Comparison of ENCODE assay signal across 8 mouse cellular contexts in genomic region chr12:47313413-47313812, GRCm38 (mm10).
DNase-seq lines count a peak whose midpoint lies in the region; ATAC-seq and TF ChIP-seq lines count a peak whose summit lies in the region.

No protein-coding gene starts in this region.

- no peak overlapping the region for H3K4me3 ChIP-seq in lung, embryonic 14.5 days (ENCODE audit: low read depth, low read length)
- no peak overlapping the region for H3K4me3 ChIP-seq in lung, adult 2 months (replicated peaks; ENCODE audit: extremely low read depth, low read depth, low read length)
- no peak overlapping the region for H3K4me3 ChIP-seq in forebrain, embryonic 14.5 days (ENCODE audit: low read depth, low read length)

- TF ChIP-seq CTCF in lung, embryonic 14.5 days (IDR thresholded peaks at IDR 0.05; ENCODE audit: low read depth), result peak; percentile 41
- TF ChIP-seq CTCF in lung, adult 2 months (IDR thresholded peaks at IDR 0.05; ENCODE audit: insufficient read depth, low read length), result no peak

- no peak overlapping the region for H3K27ac ChIP-seq in lung, embryonic 14.5 days (ENCODE audit: low read depth)
- no peak overlapping the region for H3K27ac ChIP-seq in forebrain, embryonic 14.5 days (ENCODE audit: low read depth, low read length)

- H3K27me3 ChIP-seq in lung, embryonic 14.5 days (ENCODE audit: insufficient read depth, low read length), result no peaks in the 10 kb centered on the region
- H3K27me3 ChIP-seq in forebrain, embryonic 14.5 days (replicated peaks; ENCODE audit: control insufficient read depth, insufficient read depth, low read length), result no peaks in the 10 kb centered on the region

- WGBS in lung, embryonic 14.5 days, result 14% methylated on average over 2 of the region's 2 CpGs
- WGBS in lung, adult 2 months, result 22% methylated on average over 2 of the region's 2 CpGs
- 22% methylated on average over 2 of the region's 2 CpGs for WGBS in forebrain, embryonic 14.5 days

- H3K36me3 ChIP-seq in lung, embryonic 14.5 days (ENCODE audit: insufficient read depth), result no peaks in the 10 kb centered on the region
- H3K36me3 ChIP-seq in forebrain, embryonic 14.5 days (ENCODE audit: control insufficient read depth, insufficient read depth, low read length), result no peaks in the 10 kb centered on the region

- no peaks in the 10 kb centered on the region for H3K4me1 ChIP-seq in lung, embryonic 14.5 days (ENCODE audit: insufficient read depth)
- no peaks in the 10 kb centered on the region for H3K4me1 ChIP-seq in lung, adult 2 months (ENCODE audit: control insufficient read depth, insufficient read depth, low read length)
- H3K4me1 ChIP-seq in forebrain, embryonic 14.5 days (ENCODE audit: control insufficient read depth, insufficient read depth, low read length), result no peaks in the 10 kb centered on the region

- no peaks in the 10 kb centered on the region for H3K9me3 ChIP-seq in lung, embryonic 14.5 days (ENCODE audit: low read depth, low read length)
- H3K9me3 ChIP-seq in forebrain, embryonic 14.5 days (replicated peaks; ENCODE audit: control insufficient read depth, low read length), result no peaks in the 10 kb centered on the region

- ATAC-seq in lung, embryonic 14.5 days (ENCODE audit: insufficient read depth), result peak; percentile 65; the same call in 1 of the 2 replicates
- ATAC-seq in forebrain, embryonic 14.5 days, result peak; percentile 71; the same call in 1 of the 2 replicates
- no peak for ATAC-seq in erythroblast, adult 5-6 weeks (replicated peaks; ENCODE audit: low FRiP score, poor library complexity, severe bottlenecking)
- no peak for ATAC-seq in megakaryocyte progenitor cell, adult 5-6 weeks (replicated peaks; ENCODE audit: poor library complexity)

- H3K4me2 ChIP-seq in lung, embryonic 14.5 days, result no peak overlapping the region
- H3K4me2 ChIP-seq in forebrain, embryonic 14.5 days (ENCODE audit: low read length), result no peak overlapping the region

- DNase-seq in lung, embryonic 14.5 days, result peak; percentile 73
- no peak for DNase-seq in lung, adult 2 months
- DNase-seq in cerebellum, adult 11-12 months, result peak; percentile 3
- DNase-seq in forebrain, embryonic 14.5 days (ENCODE audit: low spot score), result peak; percentile 68
- peak; percentile 13 for DNase-seq in lung, postnatal 14 days
- no peak for DNase-seq in thymus, postnatal 0 days (ENCODE audit: low spot score)

- H3K9ac ChIP-seq in lung, embryonic 14.5 days, result no peak overlapping the region
- H3K9ac ChIP-seq in forebrain, embryonic 14.5 days (ENCODE audit: low read length), result no peak overlapping the region

- TF ChIP-seq POLR2A in lung, adult 2 months (IDR thresholded peaks at IDR 0.05; ENCODE audit: borderline replicate concordance, extremely low read depth, low read depth, low read length), result no peak

Comparison
In these comparisons a context has a peak if more than half of its experiments do, and no peak if none do; other contexts are left out.
1. DNase-seq: peak in lung, embryonic 14.5 days (single experiment), cerebellum, adult 11-12 months (single experiment), forebrain, embryonic 14.5 days (single experiment) and lung, postnatal 14 days (single experiment); none in lung, adult 2 months (single experiment) and thymus, postnatal 0 days (single experiment).
2. ATAC-seq: peak in lung, embryonic 14.5 days (single experiment) and forebrain, embryonic 14.5 days (single experiment); none in erythroblast, adult 5-6 weeks (single experiment) and megakaryocyte progenitor cell, adult 5-6 weeks (single experiment).